Mouse (Mus musculus) brain, embryonic 14.5 days (tissue): Measurements from ENCODE around the gene Batf2. TPM values are rescaled to one million over a fixed set of nuclear protein-coding genes. Genes with fewer than 3 reads are reported as not detected.
A peak's percentile ranks its signal among the peaks of the same experiment; 100 is the strongest.
"Not testable (repeated sequence)": the region's sequence is repeated elsewhere in the genome, so short reads cannot be mapped to it uniquely, and the experiment has no call there.

Source experiments
- DNase-seq: peaks from one replicate; pipeline ENCODE4 v3.0.0-alpha.2; 2011; ENCODE audit warnings: low read depth
- CTCF ChIP-seq: fragments of 200-500 bp; IDR thresholded peaks from 2 replicates; pipeline ENCODE4 v1.5.1; 2012; ENCODE audit warnings: inconsistent platforms, mild to moderate bottlenecking, moderate library complexity, borderline replicate concordance; ENCODE audit not compliant: insufficient read depth, insufficient read length; ENCODE audit errors: extremely low read depth
- POLR2A ChIP-seq: fragments of 200-500 bp; IDR thresholded peaks from 2 replicates; pipeline ENCODE4 v1.6.1; 2012; ENCODE audit warnings: mild to moderate bottlenecking, inconsistent platforms, borderline replicate concordance; ENCODE audit not compliant: poor library complexity, insufficient read depth, insufficient read length, severe bottlenecking; ENCODE audit errors: extremely low read depth
- polyA plus RNA-seq: library from polyadenylated mRNA; depleted of rRNA; stranded (reverse); fragments of >200 nt; gene quantifications from 2 replicates; pipeline ENCODE4 v1.2.3, GENCODE M21; 2012

Gene Batf2
- polyA plus RNA-seq, 1 experiment, result 0.05 TPM

DNA sequence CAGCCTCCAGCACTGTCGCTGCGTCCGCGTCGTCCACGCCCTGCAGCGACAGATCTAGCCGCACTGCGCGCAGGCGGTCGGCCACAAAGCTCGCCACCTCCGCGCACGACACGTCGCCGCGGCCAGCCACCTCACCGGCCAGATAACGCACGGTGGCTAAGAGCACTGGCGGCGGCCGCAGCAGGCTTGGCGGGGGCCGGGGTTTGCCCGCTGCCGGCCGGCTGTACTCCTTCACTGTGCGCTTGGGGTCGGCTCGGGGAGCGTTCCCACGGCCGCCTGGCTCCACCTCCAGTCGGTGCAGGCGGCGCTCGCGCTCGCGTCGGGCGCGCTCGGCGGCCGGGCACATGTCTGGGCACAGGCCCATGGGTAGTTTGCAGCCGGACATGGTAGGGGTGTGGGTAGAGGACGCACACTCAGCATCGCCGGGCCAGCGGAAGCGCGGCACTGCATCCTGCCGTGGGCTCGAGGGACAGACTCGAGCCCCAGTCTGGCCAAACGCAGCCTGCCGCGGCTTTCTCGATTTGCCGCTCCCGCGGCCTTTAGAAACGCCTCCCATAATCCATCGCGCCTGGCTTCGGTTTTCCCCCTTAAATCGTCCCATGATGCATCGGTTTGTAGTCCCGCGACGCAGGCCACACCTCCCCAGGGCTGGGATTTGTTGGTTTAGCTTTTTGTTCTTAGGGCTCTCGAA, 22.7 kb upstream of the Batf2 start, which contains the start of gene Sac3d1:
Gene Sac3d1, minus strand, starts transcription at position 665 of the 691 bp plus-strand sequence.
- TF ChIP-seq POLR2A (peak; percentile 82), CTCF (no peak)
- DNase-seq, result peak; percentile 98

DNA sequence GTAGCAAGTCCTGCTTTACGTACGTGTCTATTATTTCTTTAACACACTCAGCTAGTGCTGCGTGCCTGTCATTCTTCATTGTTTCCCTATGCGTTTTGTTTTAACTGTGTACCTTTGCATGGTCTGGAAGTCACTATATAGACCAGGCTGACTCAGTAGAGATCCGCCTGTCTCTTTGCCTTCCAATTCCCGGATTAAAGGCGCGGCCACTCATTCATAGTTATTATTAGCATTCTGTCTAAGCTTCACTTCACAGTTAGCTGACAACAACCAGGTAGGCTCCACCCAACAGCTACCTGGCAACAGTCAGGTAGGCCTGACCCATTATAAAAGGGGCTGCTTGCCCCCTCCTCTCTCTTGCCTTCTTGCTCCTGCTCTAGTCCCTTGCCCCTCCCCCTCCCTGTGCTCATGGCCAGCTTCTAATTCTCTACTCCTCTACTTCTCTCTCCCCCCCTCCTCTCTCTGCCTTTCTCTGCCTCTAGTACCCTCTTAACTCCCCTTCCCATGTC, 22.1 kb upstream of the Batf2 start:
- DNase-seq, result no peak
- TF ChIP-seq POLR2A (no peak), CTCF (no peak)

GRCm38 (mm10) chr19:6121761-6122160, 19.0 kb upstream of the Batf2 start:
- TF ChIP-seq POLR2A (no peak), CTCF (no peak)
- DNase-seq, result no peak

DNA sequence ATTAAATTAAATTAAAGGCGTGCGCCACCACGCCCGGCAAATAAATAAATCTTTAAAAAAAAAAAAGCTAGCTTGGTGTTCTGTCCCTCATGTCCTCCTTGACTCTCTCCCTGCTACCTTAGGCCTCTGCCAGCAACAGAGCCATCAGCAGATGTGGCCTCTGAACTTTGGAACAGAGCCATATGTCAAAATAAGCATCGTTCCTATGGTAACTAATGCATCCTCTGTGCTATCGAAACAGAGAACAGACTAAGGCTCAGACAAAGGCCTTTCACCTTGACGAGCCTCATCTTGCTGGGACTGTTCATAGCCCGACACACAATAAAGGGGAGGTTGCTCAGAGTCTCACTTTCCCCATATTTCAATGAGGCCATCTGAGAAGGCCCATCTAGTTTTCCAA, 17.5 kb upstream of the Batf2 start:
- peak; percentile 51 for DNase-seq
- TF ChIP-seq CTCF, result no peak
- no peak for TF ChIP-seq POLR2A

DNA sequence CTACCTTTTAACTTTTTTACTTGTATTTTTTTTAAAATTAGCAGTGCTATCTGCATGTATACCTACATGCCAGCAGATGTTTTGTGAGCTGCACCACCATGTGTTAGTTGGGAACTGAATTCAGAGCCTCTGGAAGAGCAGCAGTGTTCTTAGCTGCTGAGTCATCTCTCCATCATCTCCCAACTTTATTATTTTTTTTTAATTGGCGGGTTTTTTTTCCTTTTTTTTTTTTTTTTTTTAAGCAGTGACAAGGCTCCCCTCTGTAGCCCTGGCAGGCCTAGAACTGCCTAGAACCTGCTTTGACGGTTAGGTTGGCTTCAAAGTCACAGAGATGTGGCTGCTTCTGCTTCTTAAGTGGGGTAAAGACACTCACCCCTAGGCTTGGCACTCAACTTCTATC, 15.9 kb upstream of the Batf2 start:
- no peak for TF ChIP-seq POLR2A
- TF ChIP-seq CTCF, result no peak
- no peak for DNase-seq

DNA sequence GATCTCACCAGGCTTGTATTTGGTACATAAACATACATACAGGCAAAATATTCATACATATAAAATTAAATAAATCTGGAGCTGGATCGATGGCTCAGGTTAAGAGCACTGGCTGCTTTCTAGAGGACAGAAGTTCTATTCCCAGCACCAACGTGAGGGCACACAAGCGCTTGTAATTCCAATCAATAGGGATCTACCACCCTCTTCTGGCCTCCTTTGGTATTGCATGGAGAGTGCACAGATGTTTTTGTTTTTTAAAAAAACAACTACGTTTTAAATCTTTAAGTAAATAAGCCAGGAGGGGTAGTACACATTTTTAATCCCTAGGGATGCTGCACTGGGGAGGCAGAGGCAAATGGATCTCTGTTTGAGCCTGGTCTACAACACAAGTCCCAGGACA, 14.5 kb upstream of the Batf2 start:
- TF ChIP-seq POLR2A, result no peak
- TF ChIP-seq CTCF, result peak; percentile 58; the same call in 1 of the 2 replicates

GRCm38 (mm10) chr19:6126789-6127580, 13.8 kb upstream of the Batf2 start:
- TF ChIP-seq CTCF, result no peak
- TF ChIP-seq POLR2A, result no peak

More for the DNA sequence above, 14.5 kb upstream of the Batf2 start:
- peak; percentile 39 for DNase-seq

GRCm38 (mm10) chr19:6127760-6128341, 12.9 kb upstream of the Batf2 start, which contains the start of gene Snx15:
Snx15 (minus strand) TSS chr19:6128304.
- no peak for TF ChIP-seq CTCF
- TF ChIP-seq POLR2A, result peak; percentile 29; the same call in 1 of the 2 replicates
- DNase-seq, result peak; percentile 98

More at GRCm38 (mm10) chr19:6126789-6127580, 13.8 kb upstream of the Batf2 start:
- DNase-seq, result no peak

DNA sequence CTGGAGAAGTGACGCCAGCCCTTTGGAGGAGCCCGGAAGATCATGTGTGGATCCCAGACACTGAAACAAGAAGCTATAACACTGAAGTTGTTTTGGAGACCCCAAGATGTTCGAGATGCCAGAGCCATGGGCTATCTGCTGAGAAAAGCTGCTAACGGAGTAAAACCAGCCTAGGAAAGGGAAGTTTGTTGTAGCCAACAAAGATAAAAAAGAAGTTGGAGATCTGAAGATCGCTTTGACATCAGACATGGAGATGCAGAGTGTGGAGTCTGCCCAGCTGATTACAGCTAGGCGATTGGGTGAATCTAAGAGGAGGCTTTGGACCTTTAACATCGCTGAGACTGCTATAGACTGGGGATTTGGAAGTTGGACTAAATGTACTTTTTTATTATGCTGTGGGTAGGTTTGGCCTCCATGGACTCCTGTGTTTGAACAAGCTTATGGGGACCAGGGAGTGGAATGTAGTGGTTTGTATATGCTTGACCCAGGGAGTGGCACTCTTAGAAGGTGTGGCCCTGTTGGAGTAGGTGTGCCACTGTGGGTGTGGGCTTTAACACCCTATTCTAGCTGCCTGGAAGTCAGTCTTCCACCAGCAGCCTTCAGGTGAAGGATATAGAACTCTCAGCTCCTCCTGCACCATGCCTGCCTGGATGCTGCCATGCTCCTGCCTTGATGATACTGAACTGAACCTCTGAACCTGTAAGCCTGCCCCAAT, 10.2 kb upstream of the Batf2 start:
- DNase-seq, result not testable (repeated sequence)

- DNase-seq, result no peak
- TF ChIP-seq POLR2A (no peak), CTCF (no peak)
Observed at GRCm38 (mm10) chr19:6132171-6132827, 8.5 kb upstream of the Batf2 start.

GRCm38 (mm10) chr19:6133197-6133596, 7.6 kb upstream of the Batf2 start:
- DNase-seq, result not testable (repeated sequence)
